Mouse (Mus musculus) small intestine, adult 2 months (tissue): Measurements from ENCODE around the gene Scamp1. TPM values are rescaled to one million over a fixed set of nuclear protein-coding genes. Genes with fewer than 3 reads are reported as not detected.
A peak's percentile ranks its signal among the peaks of the same experiment; 100 is the strongest.

Experiments
- H3K27ac ChIP-seq: fragments of 200-500 bp; 2 replicates; pipeline ENCODE4 v1.5.1; 2012; ENCODE audit warnings: low read depth, low read length, control low read depth, inconsistent platforms; ENCODE audit not compliant: insufficient read depth
- H3K27me3 ChIP-seq: fragments of 200-500 bp; 2 replicates; pipeline ENCODE4 v1.6.1; 2012; ENCODE audit warnings: mild to moderate bottlenecking, moderate library complexity, low read length, inconsistent platforms; ENCODE audit not compliant: control insufficient read depth, insufficient read depth
- H3K36me3 ChIP-seq: fragments of 200-500 bp; 2 replicates; pipeline ENCODE4 v1.6.1; 2012; ENCODE audit warnings: mild to moderate bottlenecking, low read length, control low read depth, inconsistent platforms; ENCODE audit not compliant: control insufficient read depth, insufficient read depth
- H3K4me1 ChIP-seq: fragments of 200-500 bp; 2 replicates; pipeline ENCODE4 v1.6.1; 2012; ENCODE audit warnings: low read length, inconsistent platforms, mixed read lengths; ENCODE audit not compliant: control insufficient read depth, insufficient read depth, insufficient read length
- H3K4me3 ChIP-seq: fragments of 200-500 bp; 2 replicates; pipeline ENCODE4 v1.5.1; 2012; ENCODE audit warnings: low read depth, mild to moderate bottlenecking, control low read depth, inconsistent platforms, low read length, moderate library complexity
- CTCF ChIP-seq: fragments of 200-500 bp; IDR thresholded peaks from 2 replicates; pipeline ENCODE4 v1.5.1; 2012; ENCODE audit warnings: low read depth, mild to moderate bottlenecking, control low read depth, inconsistent platforms, low read length, moderate library complexity, mixed read lengths; ENCODE audit not compliant: insufficient replicate concordance, insufficient read length; ENCODE audit errors: extremely low read depth
- POLR2A ChIP-seq: fragments of 200-500 bp; IDR thresholded peaks from 2 replicates; pipeline ENCODE4 v1.6.1; 2012; ENCODE audit warnings: low read depth, mild to moderate bottlenecking, control low read depth, inconsistent platforms, low read length, moderate library complexity
- WGBS: fragments of 180-500 bp; shearing (Covaris S2); methylation state at CpG from one replicate; pipeline ENCODE4 v1.1.7; 2018; 5-methylcytosine and 5-hydroxymethylcytosine counted together
- polyA plus RNA-seq: library from polyadenylated mRNA; depleted of rRNA; stranded (reverse); fragments of >200 nt; gene quantifications from 2 replicates; pipeline ENCODE4 v1.2.3, GENCODE M21; 2012

The Scamp1 gene
- polyA plus RNA-seq, 1 experiment, result 7.9 TPM

DNA sequence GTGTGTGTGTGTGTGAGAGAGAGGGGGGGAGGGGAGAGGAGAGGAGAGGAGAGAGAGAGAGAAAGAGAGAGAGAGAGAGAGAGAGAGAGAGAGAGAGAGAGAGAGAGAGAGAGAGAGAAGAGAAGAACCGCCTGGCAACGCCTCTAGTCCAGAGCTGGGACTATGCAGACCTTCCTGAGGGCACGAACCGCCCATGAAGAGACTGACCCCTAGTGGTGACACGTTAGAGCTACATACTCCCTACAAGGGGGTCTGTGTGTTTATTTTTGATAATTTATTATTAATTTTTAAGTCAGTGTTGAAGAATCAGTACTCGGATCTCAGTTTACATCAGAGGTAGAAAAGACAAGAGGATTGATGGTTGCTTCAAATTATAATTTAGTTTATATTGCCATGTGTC is 80.4 kb downstream of the Scamp1 start:
- no peak overlapping the region for H3K4me3 ChIP-seq
- TF ChIP-seq CTCF (peak; percentile 78; the same call in 1 of the 2 replicates), POLR2A (no peak)
- WGBS, result 10% methylated on average over 6 of the region's 6 CpGs
- H3K4me1 ChIP-seq, result no peaks in the 10 kb centered on the region
- H3K27me3 ChIP-seq, result no peaks in the 10 kb centered on the region
- H3K36me3 ChIP-seq, result peaks cover 19% of the 10 kb centered on the region
- no peak overlapping the region for H3K27ac ChIP-seq

DNA sequence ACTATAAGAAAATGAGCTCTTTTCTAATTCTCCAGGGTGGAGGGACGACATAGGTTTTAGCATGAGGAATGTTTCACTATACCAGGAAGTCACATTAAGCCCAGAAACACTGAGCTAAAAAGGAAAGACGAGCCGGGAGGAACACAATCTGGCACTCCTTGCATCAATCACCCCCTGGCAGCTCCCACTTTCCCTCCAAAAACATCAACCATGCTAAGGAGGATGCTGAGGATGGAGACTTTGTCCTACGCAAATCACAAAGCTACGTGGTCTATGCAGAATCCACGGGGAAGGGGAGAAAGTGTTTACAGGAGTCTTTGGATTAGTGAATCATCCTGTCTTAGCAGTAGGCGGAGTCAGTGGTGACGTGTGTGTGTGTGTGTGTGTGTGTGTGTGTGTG is 85.8 kb downstream of the Scamp1 start:
- Histone ChIP-seq H3K4me3 (no peak overlapping the region), H3K36me3 (peaks cover 12% of the 10 kb centered on the region), H3K27ac (no peak overlapping the region), H3K27me3 (no peaks in the 10 kb centered on the region), H3K4me1 (no peaks in the 10 kb centered on the region)
- TF ChIP-seq CTCF (no peak), POLR2A (no peak)
- WGBS, result 75% methylated on average over 8 of the region's 8 CpGs

DNA sequence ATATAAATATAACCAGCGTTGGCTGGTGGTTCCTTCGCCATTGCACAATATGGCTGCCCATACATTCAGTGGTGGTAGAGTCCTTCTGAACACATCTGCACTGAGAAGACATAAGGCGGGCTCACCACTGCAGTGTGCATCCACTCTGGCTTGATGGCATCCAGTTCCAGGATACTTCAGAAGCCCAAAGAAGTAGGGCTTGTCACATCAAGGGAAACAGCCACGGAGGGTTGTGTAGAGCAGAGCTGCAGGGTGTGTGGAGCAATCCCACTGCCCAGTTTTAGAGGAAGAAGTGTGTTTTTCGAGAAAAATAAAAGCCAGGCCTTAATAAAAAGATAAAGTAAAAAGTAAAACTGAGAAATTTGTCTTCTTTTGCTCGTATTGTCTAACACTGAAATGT is 87.0 kb downstream of the Scamp1 start:
- Histone ChIP-seq H3K27me3 (no peaks in the 10 kb centered on the region), H3K27ac (no peak overlapping the region), H3K36me3 (peaks cover 7% of the 10 kb centered on the region; the same call in 1 of the 2 replicates), H3K4me1 (peaks cover 6% of the 10 kb centered on the region; the same call in 1 of the 2 replicates), H3K4me3 (no peak overlapping the region)
- TF ChIP-seq POLR2A (no peak), CTCF (no peak)
- 85% methylated on average over 6 of the region's 6 CpGs for WGBS

DNA sequence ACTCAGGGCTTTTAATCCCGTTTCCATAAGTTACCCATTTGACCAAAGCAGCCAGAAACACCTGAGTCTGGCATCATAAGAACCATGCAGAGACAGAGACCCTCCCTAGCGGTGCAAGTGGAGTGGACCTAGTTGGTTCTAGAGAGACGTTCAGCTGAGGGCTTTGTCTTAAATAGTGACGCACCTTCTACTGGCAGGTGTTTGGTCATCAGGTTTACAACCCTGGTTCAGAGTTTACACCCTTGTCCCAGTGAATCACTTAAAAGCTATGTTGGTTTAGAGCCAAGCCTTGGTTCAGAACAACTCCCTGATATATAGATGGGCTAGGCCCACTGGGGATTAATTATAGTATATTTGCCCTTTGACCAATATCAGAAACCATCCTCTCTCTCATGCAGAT is 92.4 kb downstream of the Scamp1 start:
- 45% methylated on average over 4 of the region's 4 CpGs for WGBS
- no peaks in the 10 kb centered on the region for H3K27me3 ChIP-seq
- peak overlapping the region; percentile 81 for H3K27ac ChIP-seq
- no peak for TF ChIP-seq POLR2A
- no peak for TF ChIP-seq CTCF
- H3K4me3 ChIP-seq, result no peak overlapping the region
- 0 out of 2 replicates have a peak, but pooled peaks cover 1% of the 10 kb centered on the region for H3K36me3 ChIP-seq
- H3K4me1 ChIP-seq, result peaks cover 33% of the 10 kb centered on the region

DNA sequence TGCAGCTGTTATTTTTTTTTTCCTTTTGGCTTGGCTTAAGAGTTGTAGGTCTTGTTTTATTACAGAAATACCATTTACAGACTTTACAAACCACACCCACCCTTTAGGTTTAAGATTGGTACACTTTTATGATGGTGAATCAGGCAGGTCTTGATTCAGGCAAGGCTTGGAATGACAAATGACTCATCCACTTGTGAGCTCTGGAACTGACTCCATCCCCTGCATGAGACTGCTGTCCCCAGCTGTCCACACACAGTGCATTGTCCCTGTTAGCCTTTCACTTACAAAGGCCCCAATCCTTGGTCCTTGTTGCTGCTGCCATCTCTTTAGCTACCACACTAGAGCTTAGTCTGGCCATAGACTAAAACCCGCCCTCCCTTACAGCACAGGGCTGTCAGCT is 95.3 kb downstream of the Scamp1 start:
- H3K4me1 ChIP-seq, result peaks cover 36% of the 10 kb centered on the region
- peak overlapping the region; percentile 48 for H3K27ac ChIP-seq
- 81% methylated on average over 1 of the region's 1 CpGs for WGBS
- H3K27me3 ChIP-seq, result no peaks in the 10 kb centered on the region
- TF ChIP-seq POLR2A (no peak), CTCF (no peak)
- H3K36me3 ChIP-seq, result no peaks in the 10 kb centered on the region
- no peak overlapping the region for H3K4me3 ChIP-seq

DNA sequence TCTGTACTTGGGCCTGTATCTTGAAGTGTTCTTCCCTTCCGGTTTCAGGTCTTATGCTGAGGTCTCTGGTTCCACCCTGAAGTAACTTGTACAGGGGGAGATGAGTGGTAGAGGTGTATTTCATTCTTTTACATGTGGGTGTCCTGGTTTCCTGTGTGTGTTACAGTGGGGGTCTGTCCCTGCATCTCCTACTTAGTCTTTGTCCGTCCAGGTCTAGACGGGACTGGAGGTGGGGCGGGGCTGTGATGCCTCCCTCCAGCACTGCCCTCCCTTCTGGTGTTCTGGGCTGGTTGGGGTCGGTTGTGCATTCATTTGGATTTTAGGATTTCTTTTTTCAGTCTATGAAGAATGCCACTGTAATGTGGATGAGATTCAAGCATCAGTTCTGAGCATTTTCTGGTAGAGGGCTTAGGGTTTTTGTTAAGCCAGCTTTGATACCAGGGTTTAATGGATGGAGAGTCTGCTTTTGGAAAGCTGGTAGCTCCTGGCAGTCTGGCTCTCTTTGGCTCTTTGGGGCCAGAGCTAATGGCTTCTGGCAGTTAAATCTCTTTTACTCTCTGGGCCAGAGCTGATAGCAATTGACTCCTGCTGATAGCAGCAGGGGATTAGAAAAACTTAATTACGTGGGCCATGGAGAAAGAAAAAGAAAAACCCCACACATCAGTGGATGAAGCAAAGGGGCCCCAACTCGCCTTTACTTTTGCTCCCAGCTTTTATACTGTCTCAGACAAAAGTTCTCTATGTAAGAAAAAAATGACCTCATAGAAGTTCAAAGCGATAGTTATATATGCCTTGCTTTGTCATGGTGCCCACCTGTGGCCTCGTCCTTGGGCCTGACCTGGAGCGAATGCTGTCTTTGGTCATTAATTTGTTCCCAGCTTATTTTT is 97.2 kb downstream of the Scamp1 start:
- no peaks in the 10 kb centered on the region for H3K27me3 ChIP-seq
- WGBS, result 86% methylated on average over 10 of the region's 10 CpGs
- H3K4me1 ChIP-seq, result peaks cover 34% of the 10 kb centered on the region
- no peak overlapping the region for H3K4me3 ChIP-seq
- no peak for TF ChIP-seq CTCF
- TF ChIP-seq POLR2A, result no peak
- H3K27ac ChIP-seq, result no peak overlapping the region
- no peaks in the 10 kb centered on the region for H3K36me3 ChIP-seq

DNA sequence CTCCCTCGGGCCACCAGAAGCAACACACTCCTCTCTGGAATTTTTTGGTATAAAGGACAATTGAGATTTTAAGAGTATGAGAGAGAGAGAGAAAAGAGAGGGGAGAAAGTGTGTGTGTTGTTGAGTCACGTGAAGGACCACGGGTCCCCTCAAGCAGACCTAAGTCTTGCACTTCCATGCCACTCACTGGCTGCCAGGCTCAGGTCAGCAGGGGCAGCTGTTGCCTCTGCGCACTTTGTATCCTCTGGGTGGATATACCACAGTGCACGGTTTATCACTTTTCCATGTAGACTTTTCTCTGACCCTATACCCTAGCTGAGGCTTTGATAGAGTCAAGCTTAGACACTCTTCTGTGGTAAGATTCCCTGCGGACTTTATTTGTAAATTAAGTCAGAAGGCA is 100.0 kb downstream of the Scamp1 start:
- 73% methylated on average over 5 of the region's 6 CpGs for WGBS
- H3K4me1 ChIP-seq, result peaks cover 27% of the 10 kb centered on the region; the same call in 1 of the 2 replicates
- H3K36me3 ChIP-seq, result no peaks in the 10 kb centered on the region
- TF ChIP-seq CTCF (no peak), POLR2A (no peak)
- no peaks in the 10 kb centered on the region for H3K27me3 ChIP-seq
- H3K4me3 ChIP-seq, result no peak overlapping the region
- no peak overlapping the region for H3K27ac ChIP-seq
